Mouse (Mus musculus): ENCODE measurements around the gene Hvcn1. TPM values are rescaled to one million over a fixed set of nuclear protein-coding genes. Genes with fewer than 3 reads are reported as not detected.

Gene Hvcn1
- polyA plus RNA-seq, 1 experiment from 2014 or later: 1.7 TPM

DNA sequence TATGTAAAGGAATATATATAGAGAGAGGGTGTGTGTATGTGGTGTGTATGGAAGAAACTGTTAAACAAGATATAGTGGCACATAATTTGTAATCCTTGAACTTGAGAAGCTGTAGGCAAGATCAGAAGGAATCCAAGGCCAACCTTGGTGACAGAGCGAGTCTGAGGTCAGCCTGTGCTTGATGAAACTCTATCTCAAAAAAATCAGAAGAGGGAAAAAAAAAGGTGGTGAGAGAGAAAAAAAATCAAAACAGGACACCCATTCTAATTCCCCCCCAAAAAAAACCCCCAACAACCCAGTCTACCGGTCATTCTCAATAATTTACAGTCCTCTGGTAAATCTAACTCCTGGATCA, 77.2 kb downstream of the Hvcn1 start:
- Histone ChIP-seq H3K36me3 (ENCODE audit: control insufficient read depth, insufficient read depth, low read length) (no peaks in the 10 kb centered on the region; the same call in 1 of the 2 replicates), H3K9ac (ENCODE audit: low read depth, low read length) (no peak overlapping the region), H3K27me3 (ENCODE audit: control insufficient read depth, insufficient read depth, low read depth, low read length) (no peaks in the 10 kb centered on the region), H3K4me1 (ENCODE audit: control insufficient read depth, insufficient read depth, low read length) (peaks cover 16% of the 10 kb centered on the region), H3K4me3 (ENCODE audit: low read depth, low read length) (peak overlapping the region; percentile 94), H3K4me2 (ENCODE audit: low read length) (peak overlapping the region; percentile 30), H3K27ac (ENCODE audit: low read length) (no peak overlapping the region), H3K9me3 (replicated peaks; ENCODE audit: control insufficient read depth, low read length, poor library complexity, severe bottlenecking) (no peaks in the 10 kb centered on the region)
- WGBS: 25% methylated on average over 2 of the region's 2 CpGs
- ATAC-seq: no peak

DNA sequence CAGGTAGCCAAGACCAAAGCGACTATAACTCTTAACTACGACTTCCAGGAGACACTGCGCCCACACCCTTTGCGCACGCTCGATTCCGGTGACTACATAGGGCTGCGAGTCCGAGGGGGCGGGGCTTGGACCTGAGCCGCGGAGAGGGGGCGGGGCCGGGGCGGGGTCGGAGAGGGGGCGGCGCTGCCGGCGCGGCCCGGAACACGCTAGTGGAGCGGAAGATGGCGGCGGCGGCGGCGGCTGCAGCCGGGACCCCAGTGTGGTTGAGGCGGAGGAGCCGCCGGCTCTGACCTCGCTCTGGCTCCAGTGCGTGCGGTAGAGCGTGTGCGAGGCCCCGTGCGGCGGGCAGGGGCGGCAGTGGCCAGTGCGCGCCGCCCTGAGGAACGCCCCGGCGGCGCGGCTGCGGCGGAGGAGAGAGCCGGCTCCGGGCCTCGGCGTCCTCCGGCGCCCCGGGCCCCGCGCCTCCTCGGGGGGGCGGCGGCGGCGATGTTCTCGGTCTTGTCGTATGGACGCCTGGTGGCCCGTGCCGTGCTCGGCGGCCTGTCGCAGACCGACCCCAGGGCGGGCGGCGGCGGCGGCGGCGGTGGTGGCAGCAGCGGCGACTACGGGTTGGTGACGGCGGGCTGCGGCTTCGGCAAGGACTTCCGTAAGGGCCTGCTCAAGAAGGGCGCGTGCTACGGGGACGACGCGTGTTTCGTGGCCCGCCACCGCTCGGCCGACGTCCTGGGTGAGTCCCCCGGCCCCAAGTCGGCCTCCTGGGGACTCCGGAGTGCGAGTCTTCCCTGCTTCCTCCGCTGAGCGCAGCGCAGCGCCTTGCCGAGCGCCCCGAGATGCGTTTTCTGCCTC, 77.8 kb downstream of the Hvcn1 start, which contains the start of gene Pptc7:
TSS of gene Pptc7 (plus strand) at position 183 of the 846 bp plus-strand sequence.
- WGBS: under 1% methylated on average over 68 of the region's 114 CpGs
- H3K27me3 ChIP-seq (ENCODE audit: control insufficient read depth, insufficient read depth, low read depth, low read length): no peaks in the 10 kb centered on the region
- H3K4me2 ChIP-seq (ENCODE audit: low read length): peak within 1 kb of the TSS; percentile 99
- H3K9ac ChIP-seq (ENCODE audit: low read depth, low read length): peak within 1 kb of the TSS; percentile 88
- ATAC-seq: peak; percentile 96
- no peaks in the 10 kb centered on the region; the same call in 1 of the 2 replicates for H3K36me3 ChIP-seq (ENCODE audit: control insufficient read depth, insufficient read depth, low read length)
- peaks cover 16% of the 10 kb centered on the region for H3K4me1 ChIP-seq (ENCODE audit: control insufficient read depth, insufficient read depth, low read length)
- peak within 1 kb of the TSS; percentile 92 for H3K27ac ChIP-seq (ENCODE audit: low read length)
- H3K4me3 ChIP-seq (ENCODE audit: low read depth, low read length): peak within 1 kb of the TSS; percentile 94
- H3K9me3 ChIP-seq (replicated peaks; ENCODE audit: control insufficient read depth, low read length, poor library complexity, severe bottlenecking): no peaks in the 10 kb centered on the region

- Histone ChIP-seq H3K4me1 (ENCODE audit: control insufficient read depth, insufficient read depth, low read length) (peaks cover 16% of the 10 kb centered on the region), H3K27me3 (ENCODE audit: control insufficient read depth, insufficient read depth, low read depth, low read length) (no peaks in the 10 kb centered on the region), H3K9me3 (replicated peaks; ENCODE audit: control insufficient read depth, low read length, poor library complexity, severe bottlenecking) (no peaks in the 10 kb centered on the region), H3K4me2 (ENCODE audit: low read length) (peak overlapping the region; percentile 99), H3K9ac (ENCODE audit: low read depth, low read length) (peak overlapping the region; percentile 88), H3K27ac (ENCODE audit: low read length) (peak overlapping the region; percentile 92), H3K4me3 (ENCODE audit: low read depth, low read length) (peak overlapping the region; percentile 94), H3K36me3 (ENCODE audit: control insufficient read depth, insufficient read depth, low read length) (no peaks in the 10 kb centered on the region; the same call in 1 of the 2 replicates)
- peak; percentile 53 for ATAC-seq
- WGBS: 1% methylated on average over 34 of the region's 34 CpGs
Measured at GRCm38 (mm10) chr5:122285029-122285766, 78.6 kb downstream of the Hvcn1 start.

GRCm38 (mm10) chr5:122285767-122286150, 79.2 kb downstream of the Hvcn1 start:
- Histone ChIP-seq H3K36me3 (ENCODE audit: control insufficient read depth, insufficient read depth, low read length) (no peaks in the 10 kb centered on the region; the same call in 1 of the 2 replicates), H3K4me2 (ENCODE audit: low read length) (peak overlapping the region; percentile 99), H3K27ac (ENCODE audit: low read length) (no peak overlapping the region), H3K27me3 (ENCODE audit: control insufficient read depth, insufficient read depth, low read depth, low read length) (no peaks in the 10 kb centered on the region), H3K4me3 (ENCODE audit: low read depth, low read length) (peak overlapping the region; percentile 94), H3K9ac (ENCODE audit: low read depth, low read length) (peak overlapping the region; percentile 88; the same call in 1 of the 2 replicates), H3K9me3 (replicated peaks; ENCODE audit: control insufficient read depth, low read length, poor library complexity, severe bottlenecking) (no peaks in the 10 kb centered on the region), H3K4me1 (ENCODE audit: control insufficient read depth, insufficient read depth, low read length) (peaks cover 16% of the 10 kb centered on the region)
- no peak for ATAC-seq
- 57% methylated on average over 7 of the region's 7 CpGs for WGBS

DNA sequence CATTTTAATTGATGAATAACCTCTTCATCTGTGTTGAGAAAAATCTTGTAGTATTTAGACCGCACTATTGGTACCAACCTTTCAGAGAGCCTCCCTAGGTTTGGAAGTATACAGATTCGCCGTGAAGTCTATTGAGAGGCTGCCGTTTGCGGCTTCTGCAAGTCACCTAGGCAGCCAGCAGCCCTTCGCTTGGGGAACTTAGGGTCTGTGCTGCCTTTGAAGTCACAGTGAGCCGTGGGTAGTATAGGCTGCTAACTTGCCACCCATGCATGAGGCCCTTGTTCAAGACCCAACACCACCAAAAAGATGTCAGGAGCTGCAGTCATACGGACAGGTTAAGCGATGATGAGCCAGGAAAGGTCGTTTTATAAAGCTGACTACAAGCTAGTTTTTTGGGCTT, 79.6 kb downstream of the Hvcn1 start:
- no peak overlapping the region for H3K27ac ChIP-seq (ENCODE audit: low read length)
- 84% methylated on average over 10 of the region's 10 CpGs for WGBS
- H3K36me3 ChIP-seq (ENCODE audit: control insufficient read depth, insufficient read depth, low read length): no peaks in the 10 kb centered on the region; the same call in 1 of the 2 replicates
- no peaks in the 10 kb centered on the region for H3K9me3 ChIP-seq (replicated peaks; ENCODE audit: control insufficient read depth, low read length, poor library complexity, severe bottlenecking)
- H3K4me3 ChIP-seq (ENCODE audit: low read depth, low read length): no peak overlapping the region
- H3K27me3 ChIP-seq (ENCODE audit: control insufficient read depth, insufficient read depth, low read depth, low read length): no peaks in the 10 kb centered on the region
- no peak overlapping the region for H3K9ac ChIP-seq (ENCODE audit: low read depth, low read length)
- H3K4me1 ChIP-seq (ENCODE audit: control insufficient read depth, insufficient read depth, low read length): peaks cover 16% of the 10 kb centered on the region
- peak overlapping the region; percentile 99 for H3K4me2 ChIP-seq (ENCODE audit: low read length)
- ATAC-seq: no peak

- Histone ChIP-seq H3K27ac (ENCODE audit: low read length) (no peak overlapping the region), H3K9ac (ENCODE audit: low read depth, low read length) (no peak overlapping the region), H3K9me3 (replicated peaks; ENCODE audit: control insufficient read depth, low read length, poor library complexity, severe bottlenecking) (no peaks in the 10 kb centered on the region), H3K4me2 (ENCODE audit: low read length) (no peak overlapping the region), H3K36me3 (ENCODE audit: control insufficient read depth, insufficient read depth, low read length) (no peaks in the 10 kb centered on the region; the same call in 1 of the 2 replicates), H3K4me1 (ENCODE audit: control insufficient read depth, insufficient read depth, low read length) (peaks cover 21% of the 10 kb centered on the region), H3K4me3 (ENCODE audit: low read depth, low read length) (no peak overlapping the region), H3K27me3 (ENCODE audit: control insufficient read depth, insufficient read depth, low read depth, low read length) (no peaks in the 10 kb centered on the region)
- 96% methylated on average over 4 of the region's 4 CpGs for WGBS
- no peak for ATAC-seq
Measured at GRCm38 (mm10) chr5:122287026-122287425, 80.4 kb downstream of the Hvcn1 start.

GRCm38 (mm10) chr5:122288147-122288811, 81.7 kb downstream of the Hvcn1 start:
- ATAC-seq: no peak
- Histone ChIP-seq H3K36me3 (ENCODE audit: control insufficient read depth, insufficient read depth, low read length) (no peaks in the 10 kb centered on the region; the same call in 1 of the 2 replicates), H3K27ac (ENCODE audit: low read length) (no peak overlapping the region), H3K4me1 (ENCODE audit: control insufficient read depth, insufficient read depth, low read length) (peaks cover 21% of the 10 kb centered on the region), H3K4me3 (ENCODE audit: low read depth, low read length) (no peak overlapping the region), H3K9ac (ENCODE audit: low read depth, low read length) (no peak overlapping the region), H3K4me2 (ENCODE audit: low read length) (no peak overlapping the region), H3K9me3 (replicated peaks; ENCODE audit: control insufficient read depth, low read length, poor library complexity, severe bottlenecking) (no peaks in the 10 kb centered on the region), H3K27me3 (ENCODE audit: control insufficient read depth, insufficient read depth, low read depth, low read length) (no peaks in the 10 kb centered on the region)
- 89% methylated on average over 4 of the region's 4 CpGs for WGBS

GRCm38 (mm10) chr5:122291149-122291548, 84.5 kb downstream of the Hvcn1 start:
- 62% methylated on average over 6 of the region's 6 CpGs for WGBS
- Histone ChIP-seq H3K9me3 (replicated peaks; ENCODE audit: control insufficient read depth, low read length, poor library complexity, severe bottlenecking) (no peaks in the 10 kb centered on the region), H3K36me3 (ENCODE audit: control insufficient read depth, insufficient read depth, low read length) (no peaks in the 10 kb centered on the region; the same call in 1 of the 2 replicates), H3K27me3 (ENCODE audit: control insufficient read depth, insufficient read depth, low read depth, low read length) (no peaks in the 10 kb centered on the region), H3K4me3 (ENCODE audit: low read depth, low read length) (no peak overlapping the region), H3K4me2 (ENCODE audit: low read length) (no peak overlapping the region), H3K4me1 (ENCODE audit: control insufficient read depth, insufficient read depth, low read length) (peaks cover 22% of the 10 kb centered on the region), H3K9ac (ENCODE audit: low read depth, low read length) (no peak overlapping the region), H3K27ac (ENCODE audit: low read length) (no peak overlapping the region)
- ATAC-seq: no peak

Measured in midbrain, embryonic 16.5 days (tissue).